Mouse (Mus musculus): ENCODE results near the gene Pla2g10. TPM values are rescaled to one million over a fixed set of nuclear protein-coding genes. Genes with fewer than 3 reads are reported as not detected.

Gene Pla2g10
- polyA plus RNA-seq (2015; fragmentation: Nextera tagmentation; extraction: Ambion mirVana): 0.25 TPM in 1 of 2 replicates, not detected in the other

GRCm38 (mm10) chr16:13730285-13731255, at the start of gene Pla2g10:
TSS of gene Pla2g10 (minus strand) at chr16:13730983.

GRCm38 (mm10) chr16:13671685-13672385, 58.9 kb downstream of the Pla2g10 start, which contains the start of the genes Bfar and 3110001I22Rik:
TSS of gene Bfar (plus strand) at chr16:13671858.
TSS of gene 3110001I22Rik (plus strand) at chr16:13671929.

DNA sequence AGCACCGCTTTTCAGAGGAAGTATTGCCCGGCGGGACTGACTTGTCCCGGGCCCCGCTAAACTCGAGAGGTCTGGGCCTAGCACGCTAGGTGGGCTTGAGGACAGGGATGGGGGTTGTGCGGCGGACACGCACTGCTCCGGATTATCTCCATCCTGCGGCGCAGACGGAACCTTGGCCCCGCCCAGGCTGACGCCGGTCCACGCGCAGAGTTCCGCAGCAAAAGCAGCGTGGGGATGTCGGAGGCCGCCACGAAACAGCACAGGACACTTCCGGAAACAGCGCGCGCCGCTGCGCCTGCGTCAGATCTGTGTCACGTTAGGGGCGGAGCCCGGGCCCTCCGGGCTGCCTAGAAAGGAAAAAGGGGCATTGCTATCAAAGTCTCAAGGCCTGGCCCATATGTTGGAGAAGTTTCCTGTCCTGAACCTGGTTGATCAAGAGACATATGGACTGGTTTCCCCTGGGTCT, 62.9 kb downstream of the Pla2g10 start, which contains the start of gene Parn:
Gene Parn (minus strand): TSS at position 293 of the 466 bp plus-strand sequence.

Other genes with a start within 250 kb of the Pla2g10 start
- gene Parn, start 62.8 kb downstream of the Pla2g10 start, polyA plus RNA-seq (2015; fragmentation: Nextera tagmentation; extraction: Ambion mirVana): 24.7 and 26.4 TPM in 2 replicates
- 29.6 and 31.5 TPM in 2 replicates for gene Bfar, start 59.1 kb downstream of the Pla2g10 start, polyA plus RNA-seq (2015; fragmentation: Nextera tagmentation; extraction: Ambion mirVana)
- 2.3 and 2.9 TPM in 2 replicates for gene 3110001I22Rik, start 59.1 kb downstream of the Pla2g10 start, polyA plus RNA-seq (2015; fragmentation: Nextera tagmentation; extraction: Ambion mirVana)
- 37.8 and 40.8 TPM in 2 replicates for gene Rrn3, start 49.7 kb upstream of the Pla2g10 start, polyA plus RNA-seq (2015; fragmentation: Nextera tagmentation; extraction: Ambion mirVana)
- 161 and 176 TPM in 2 replicates for gene Ntan1, start 87.9 kb upstream of the Pla2g10 start, polyA plus RNA-seq (2015; fragmentation: Nextera tagmentation; extraction: Ambion mirVana)
- gene Pdxdc1, start 172.1 kb upstream of the Pla2g10 start, polyA plus RNA-seq (2015; fragmentation: Nextera tagmentation; extraction: Ambion mirVana): 73.2 and 85.0 TPM in 2 replicates
- 4.0 and 4.7 TPM in 2 replicates for gene Mpv17l, start 172.2 kb upstream of the Pla2g10 start, polyA plus RNA-seq (2015; fragmentation: Nextera tagmentation; extraction: Ambion mirVana)

Measured in urinary bladder, postnatal 0 days (tissue).